Mouse (Mus musculus) frontal cortex, postnatal 10 days (tissue): ENCODE measurements at regions not wholly inside any gene's neighbourhood (a gene's known extent, or its start where the extent isn't known, plus 50 kb on each side); places are given as distances from the start of the nearest gene placed in this dataset.

Source experiments
- DNase-seq, 2 experiments: peaks; one replicate each; pipeline ENCODE4 v3.0.0; 2022; ENCODE audit warnings: low spot score in 2 of 2, mixed read lengths in 1 of 2

- DNase-seq = no peak
Observed at GRCm38 (mm10) chr8:8485252-8485651, 175.8 kb downstream of the Efnb2 start.

- no peak for DNase-seq
Observed at GRCm38 (mm10) chr8:8484546-8484945, 176.5 kb downstream of the Efnb2 start.

- no peak for DNase-seq
Observed at GRCm38 (mm10) chr8:8482707-8483480, 178.1 kb downstream of the Efnb2 start.

GRCm38 (mm10) chr8:8477456-8477855 is 183.6 kb downstream of the Efnb2 start:
- no peak for DNase-seq

GRCm38 (mm10) chr8:8468552-8468951 is 192.5 kb downstream of the Efnb2 start:
- DNase-seq = no peak

- no peak for DNase-seq
Observed at GRCm38 (mm10) chr8:8466526-8467244, 194.4 kb downstream of the Efnb2 start.

GRCm38 (mm10) chr8:8462455-8462854 is 198.6 kb downstream of the Efnb2 start:
- no peak for DNase-seq

- DNase-seq = no peak
Observed at GRCm38 (mm10) chr8:8457536-8457935, 203.5 kb downstream of the Efnb2 start.

- DNase-seq = no peak
Observed at GRCm38 (mm10) chr8:8453944-8454343, 207.1 kb downstream of the Efnb2 start.

- no peak for DNase-seq
Observed at GRCm38 (mm10) chr8:8452226-8452625, 208.8 kb downstream of the Efnb2 start.

GRCm38 (mm10) chr8:8448911-8449310 is 212.1 kb downstream of the Efnb2 start:
- no peak for DNase-seq

GRCm38 (mm10) chr8:8441568-8441967 is 219.5 kb downstream of the Efnb2 start:
- no peak for DNase-seq

- no peak for DNase-seq
Observed at GRCm38 (mm10) chr8:8440903-8441302, 220.1 kb downstream of the Efnb2 start.

- no peak for DNase-seq
Observed at GRCm38 (mm10) chr8:8426201-8426600, 234.8 kb downstream of the Efnb2 start.

GRCm38 (mm10) chr8:8423443-8423842 is 237.6 kb downstream of the Efnb2 start:
- DNase-seq = no peak

GRCm38 (mm10) chr8:8421713-8422112 is 239.3 kb downstream of the Efnb2 start:
- DNase-seq = no peak

- DNase-seq = no peak
Observed at GRCm38 (mm10) chr8:8419360-8420330, 241.4 kb downstream of the Efnb2 start.

GRCm38 (mm10) chr8:8418929-8419328 is 242.1 kb downstream of the Efnb2 start:
- DNase-seq = no peak

- no peak for DNase-seq
Observed at GRCm38 (mm10) chr8:8418525-8418924, 242.5 kb downstream of the Efnb2 start.

GRCm38 (mm10) chr8:8416092-8416701 is 244.8 kb downstream of the Efnb2 start:
- peak in 1 of 2 experiments; percentile 9 for DNase-seq

GRCm38 (mm10) chr8:8407357-8407756 is 253.7 kb downstream of the Efnb2 start:
- DNase-seq = no peak

- no peak for DNase-seq
Observed at GRCm38 (mm10) chr8:8403410-8403809, 257.6 kb downstream of the Efnb2 start.
